7 mouse cellular contexts compared by ENCODE assay signal in genomic region chr9:58582581-58583266, GRCm38 (mm10). TPM values are rescaled to one million over a fixed set of nuclear protein-coding genes. Genes with fewer than 3 reads are reported as not detected.
DNase-seq lines count a peak whose midpoint lies in the region; ATAC-seq and TF ChIP-seq lines count a peak whose summit lies in the region.

No protein-coding gene starts in this region.

- ATAC-seq in G1E (ENCODE audit: extremely low read depth, insufficient number of reproducible peaks, low FRiP score, poor library complexity, severe bottlenecking) = no peak
- 0 out of 2 replicates have a peak, but pooled peaks have one; percentile 3 for ATAC-seq in common myeloid progenitor, adult 5-6 weeks (replicated peaks; ENCODE audit: low read depth, poor library complexity, severe bottlenecking)

- H3K9me3 ChIP-seq in G1E (replicated peaks) = no peaks in the 10 kb centered on the region

- H3K4me1 ChIP-seq in G1E (ENCODE audit: insufficient read depth, low read depth, low read length) = peaks cover 29% of the 10 kb centered on the region

- H3K79me3 ChIP-seq in C2C12 (ENCODE audit: low read depth) = peaks cover 52% of the 10 kb centered on the region

- H3K36me3 ChIP-seq in C2C12 (ENCODE audit: control insufficient read depth, insufficient read depth) (peaks cover 3% of the 10 kb centered on the region), G1E (replicated peaks) (peaks cover 2% of the 10 kb centered on the region)

- peak overlapping the region; percentile 72 for H3K4me3 ChIP-seq in C2C12 (ENCODE audit: insufficient read depth, poor library complexity, severe bottlenecking)
- H3K4me3 ChIP-seq in G1E (ENCODE audit: low read depth, low read length) = peak overlapping the region; percentile 83

- H3ac ChIP-seq in C2C12 (ENCODE audit: control insufficient read depth, insufficient read length, low read depth) = peak overlapping the region; percentile 81

- TF ChIP-seq CTCF in C2C12 (IDR thresholded peaks at IDR 0.05; ENCODE audit: control insufficient read depth, insufficient read depth, insufficient read length) (no peak), G1E (IDR thresholded peaks at IDR 0.05; ENCODE audit: low read depth, low read length) (no peak)

- peak; percentile 43 for DNase-seq in G1E (ENCODE audit: low spot score)
- DNase-seq in gastrocnemius, postnatal 14 days = peak; percentile 67
- DNase-seq in kidney, postnatal 10 days = peak; percentile 73
- DNase-seq in lung, postnatal 25 days (ENCODE audit: low spot score) = peak; percentile 36
- peak; percentile 59 for DNase-seq in right cerebral cortex, postnatal 4 days

- H3K79me2 ChIP-seq in C2C12 (ENCODE audit: control insufficient read depth, insufficient read depth) = peaks cover 54% of the 10 kb centered on the region

- H3K27me3 ChIP-seq in C2C12 (ENCODE audit: control insufficient read depth, insufficient read depth, insufficient read length) (no peaks in the 10 kb centered on the region), G1E (ENCODE audit: insufficient read depth, low read length) (no peaks in the 10 kb centered on the region)

- intact Hi-C loops in gastrocnemius, postnatal 14 days (cut with DNase I; ENCODE audit: low total_unique reads) = no loop called here

TF ChIP-seq in C2C12, 6 proteins besides CTCF, POLR2A, EP300 and RAD21:
- TF ChIP-seq MYOD1 (IDR thresholded peaks at IDR 0.05; ENCODE audit: control insufficient read depth, insufficient read length, low read depth) (no peak), CEBPB (IDR thresholded peaks at IDR 0.05; ENCODE audit: low read depth) (no peak), USF1 (IDR thresholded peaks at IDR 0.05; ENCODE audit: low read depth) (no peak), MYOG (IDR thresholded peaks at IDR 0.05; ENCODE audit: control insufficient read depth, extremely low read depth, insufficient read length) (no peak), FOSL1 (IDR thresholded peaks at IDR 0.05; ENCODE audit: insufficient read depth, low read length, poor library complexity, severe bottlenecking) (no peak), MAX (IDR thresholded peaks at IDR 0.05) (no peak)

RNA-seq across cellular contexts. Expression of gene Nptn, which starts 0.7 kb away (rescaled TPM):
- polyA plus RNA-seq in C2C12 (2012; fragmentation: generic; extraction: Trizol) = 262 TPM
- total RNA-seq in G1E (2014; fragmentation: Nextera tagmentation) = 118 and 124 TPM in 2 replicates
- 162 and 163 TPM in 2 replicates for total RNA-seq in G1E (2017)
- 115 and 121 TPM in 2 replicates for polyA plus RNA-seq in G1E (2012)
- 57.7 and 59.4 TPM in 2 replicates for total RNA-seq in common myeloid progenitor, adult 5-6 weeks (2017)
- 100 to 1,000 TPM in 1 of 2 experiments, 10 to 100 TPM in 1; 91.0 to 101 TPM for total RNA-seq in gastrocnemius, postnatal 14 days (2021)

RNA-seq across cellular contexts. Expression of gene Cd276, which starts 27.5 kb away (rescaled TPM):
- polyA plus RNA-seq in C2C12 (2012; fragmentation: generic; extraction: Trizol) (28.8 TPM), G1E (2012) (0.19 and 0.28 TPM in 2 replicates)
- total RNA-seq in G1E (2014; fragmentation: Nextera tagmentation) (0.38 and 0.87 TPM in 2 replicates), G1E (2017) (0.16 and 0.17 TPM in 2 replicates)
- 0.09 TPM in 1 of 2 replicates, not detected in the other for total RNA-seq in common myeloid progenitor, adult 5-6 weeks (2017)
- 10 to 100 TPM; 15.6 to 25.1 TPM for total RNA-seq in gastrocnemius, postnatal 14 days (2021)

Comparison
In these comparisons a context has a peak if more than half of its experiments do, and no peak if none do; other contexts are left out.
1. RNA of gene Cd276, which starts 27.5 kb away (total RNA-seq): 15.6 to 25.1 TPM in gastrocnemius, postnatal 14 days; 0.16 to 0.87 TPM in G1E and 0.09 TPM in common myeloid progenitor, adult 5-6 weeks; every median in the first group is over 4 times any median in the second.
2. Peak in every context shown above with its lines, with median percentiles within 50 percentile points of each other: DNase-seq.